Mouse (Mus musculus): Measurements from ENCODE around the gene Ptprn2.

DNA sequence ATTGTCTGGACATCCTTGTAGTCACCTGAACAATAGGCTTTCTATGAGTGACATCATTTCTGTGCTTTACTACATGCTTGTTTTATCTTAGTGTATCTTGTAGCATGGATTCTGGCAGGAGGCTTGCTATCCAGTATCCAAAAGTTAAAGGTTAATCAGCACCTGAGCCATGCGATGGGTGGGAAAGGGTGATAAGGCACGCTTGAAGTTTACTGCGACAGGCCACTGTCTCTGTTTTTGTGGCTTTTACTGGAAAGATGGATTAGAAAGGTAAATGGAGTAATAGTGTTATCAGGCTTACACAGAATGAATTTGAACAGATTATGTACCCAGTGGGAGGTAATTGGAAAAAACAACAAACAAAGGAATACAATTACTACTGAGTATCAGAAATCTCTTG lies 43.3 kb upstream of the Ptprn2 start:
- TF ChIP-seq CTCF (IDR thresholded peaks at IDR 0.05; ENCODE audit: borderline replicate concordance, extremely low read depth, insufficient read depth, insufficient read length) (no peak), POLR2A (IDR thresholded peaks at IDR 0.05; ENCODE audit: borderline replicate concordance, extremely low read depth, insufficient read depth, insufficient read length, poor library complexity, severe bottlenecking) (no peak)
